Mouse (Mus musculus) midbrain, embryonic 15.5 days (tissue): Measurements from ENCODE around the gene Armh1. TPM values are rescaled to one million over a fixed set of nuclear protein-coding genes. Genes with fewer than 3 reads are reported as not detected.
"Not testable (repeated sequence)": the region's sequence is repeated elsewhere in the genome, so short reads cannot be mapped to it uniquely, and the experiment has no call there.

Experiments used
- ATAC-seq: fragments of 200-750 bp; cut with Nextera tagmentation; replicated peaks from 2 replicates; pipeline ENCODE4 v1.8.0; 2017; ENCODE audit warnings: moderate TSS enrichment
- H3K27ac ChIP-seq: fragments of 300-500 bp; sonication (generic); 2 replicates; pipeline ENCODE4 v1.5.1; 2015; ENCODE audit warnings: mild to moderate bottlenecking, inconsistent platforms
- H3K27me3 ChIP-seq: fragments of 300-500 bp; sonication (generic); replicated peaks from 2 replicates; pipeline ENCODE4 v1.6.1; 2015; ENCODE audit warnings: inconsistent platforms
- H3K36me3 ChIP-seq: fragments of 300-500 bp; sonication (generic); replicated peaks from 2 replicates; pipeline ENCODE4 v1.6.1; 2015; ENCODE audit warnings: inconsistent platforms
- H3K4me1 ChIP-seq: fragments of 300-500 bp; sonication (generic); 2 replicates; pipeline ENCODE4 v1.6.1; 2015; ENCODE audit warnings: inconsistent platforms
- H3K4me2 ChIP-seq: fragments of 300-500 bp; sonication (generic); 2 replicates; pipeline ENCODE4 v1.6.1; 2015; ENCODE audit warnings: inconsistent platforms, mild to moderate bottlenecking, moderate library complexity
- H3K4me3 ChIP-seq: fragments of 300-500 bp; sonication (generic); 2 replicates; pipeline ENCODE4 v1.5.1; 2015; ENCODE audit warnings: mild to moderate bottlenecking, inconsistent platforms
- H3K9ac ChIP-seq: fragments of 300-500 bp; sonication (generic); 2 replicates; pipeline ENCODE4 v1.6.1; 2015; ENCODE audit warnings: mild to moderate bottlenecking, inconsistent platforms
- H3K9me3 ChIP-seq: fragments of 300-500 bp; sonication (generic); 2 replicates; pipeline ENCODE4 v1.6.1; 2016; ENCODE audit warnings: inconsistent platforms
- WGBS: fragments of 180-500 bp; shearing (Covaris S2); methylation state at CpG from one replicate; pipeline ENCODE4 v1.1.7; 2015; ENCODE audit warnings: mixed read lengths; 5-methylcytosine and 5-hydroxymethylcytosine counted together
- polyA plus RNA-seq: library from polyadenylated mRNA; unstranded; fragments of >200 nt; fragmentation: Nextera tagmentation; extraction: Ambion mirVana; gene quantifications from 2 replicates; pipeline ENCODE4 v1.2.1, GENCODE M21; 2015

Armh1 gene
- polyA plus RNA-seq, 1 experiment from 2014 or later, result 1.8 TPM

- Histone ChIP-seq H3K4me2 (no peak overlapping the region), H3K4me3 (no peak overlapping the region), H3K9ac (no peak overlapping the region), H3K27ac (no peak overlapping the region), H3K9me3 (no peaks in the 10 kb centered on the region), H3K27me3 (no peaks in the 10 kb centered on the region; the same call in 1 of the 2 replicates), H3K36me3 (no peaks in the 10 kb centered on the region), H3K4me1 (no peaks in the 10 kb centered on the region)
- WGBS, result 77% methylated on average over 13 of the region's 13 CpGs
- ATAC-seq, result no peak
Measured at GRCm38 (mm10) chr4:117262101-117262913, 10.4 kb upstream of the Armh1 start.

DNA sequence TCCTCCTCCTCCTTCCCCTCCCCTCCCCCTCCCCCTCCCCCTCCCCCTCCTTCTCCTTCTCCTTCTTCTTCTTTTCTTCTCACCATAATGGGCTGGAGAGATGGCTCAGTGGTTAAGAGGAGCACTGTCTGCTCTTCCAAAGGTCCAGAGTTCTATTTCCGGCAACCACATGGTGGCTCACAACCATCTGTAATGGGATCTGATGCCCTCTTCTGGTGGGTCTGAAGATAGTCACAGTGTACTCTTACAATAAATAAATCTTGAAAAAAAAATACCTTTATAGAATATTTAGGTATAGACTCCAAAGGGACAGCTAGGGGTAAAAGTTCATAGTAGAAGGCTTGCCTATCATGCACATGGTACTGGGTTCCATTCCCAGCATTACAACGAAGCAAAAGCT lies 9.3 kb upstream of the Armh1 start:
- no peak overlapping the region for H3K27ac ChIP-seq
- H3K4me3 ChIP-seq, result no peak overlapping the region
- H3K27me3 ChIP-seq, result no peaks in the 10 kb centered on the region
- no peak for ATAC-seq
- H3K4me1 ChIP-seq, result no peaks in the 10 kb centered on the region
- no peak overlapping the region for H3K9ac ChIP-seq
- H3K9me3 ChIP-seq, result no peaks in the 10 kb centered on the region
- no peak overlapping the region for H3K4me2 ChIP-seq
- WGBS, result 90% methylated on average over 2 of the region's 2 CpGs
- no peaks in the 10 kb centered on the region for H3K36me3 ChIP-seq

GRCm38 (mm10) chr4:117259909-117260308 lies 8.0 kb upstream of the Armh1 start:
- H3K27me3 ChIP-seq, H3K4me3 ChIP-seq, H3K9ac ChIP-seq, H3K9me3 ChIP-seq, H3K4me2 ChIP-seq, H3K36me3 ChIP-seq, H3K27ac ChIP-seq, H3K4me1 ChIP-seq, ATAC-seq: not testable (repeated sequence)
- 76% methylated on average over 6 of the region's 6 CpGs for WGBS

- Histone ChIP-seq H3K9ac (no peak overlapping the region), H3K4me2 (no peak overlapping the region), H3K27me3 (no peaks in the 10 kb centered on the region), H3K4me1 (peaks cover 12% of the 10 kb centered on the region), H3K36me3 (no peaks in the 10 kb centered on the region), H3K27ac (no peak overlapping the region), H3K4me3 (no peak overlapping the region), H3K9me3 (no peaks in the 10 kb centered on the region)
- no peak for ATAC-seq
- WGBS, result 50% methylated on average over 6 of the region's 6 CpGs
Measured at GRCm38 (mm10) chr4:117254672-117255071, 2.7 kb upstream of the Armh1 start.

DNA sequence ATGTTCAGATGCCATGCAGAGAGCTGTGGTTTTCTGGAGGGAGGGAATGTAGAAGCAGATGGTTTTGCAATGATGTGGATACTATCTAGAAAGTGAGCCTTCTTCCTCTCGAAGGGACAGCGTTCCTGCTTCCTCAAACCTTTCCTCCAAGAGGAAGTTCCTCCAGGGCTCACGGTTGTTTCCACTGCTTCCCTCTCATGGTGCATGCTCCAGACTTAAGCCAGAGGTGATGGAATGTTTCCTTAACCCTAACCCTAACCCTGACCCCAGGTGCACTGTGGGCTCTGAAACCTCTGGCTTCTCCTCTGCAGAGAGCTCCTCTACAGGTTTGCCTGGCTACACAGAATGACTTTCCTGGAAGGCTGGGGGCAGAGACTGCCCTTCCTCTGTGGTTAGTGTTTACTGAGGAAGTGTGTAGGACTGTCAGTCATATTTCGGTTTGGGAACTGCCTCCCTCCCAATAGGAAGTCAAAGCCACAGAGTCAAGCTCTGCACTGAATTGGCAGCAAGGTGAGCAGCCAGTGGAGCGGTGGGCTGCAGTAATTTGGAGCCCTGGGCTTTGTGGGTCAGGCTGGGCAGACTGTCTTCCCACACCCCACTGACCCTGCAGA lies 2.2 kb upstream of the Armh1 start:
- Histone ChIP-seq H3K9ac (no peak overlapping the region), H3K4me3 (no peak overlapping the region), H3K9me3 (no peaks in the 10 kb centered on the region), H3K4me2 (no peak overlapping the region), H3K4me1 (peaks cover 12% of the 10 kb centered on the region), H3K27ac (no peak overlapping the region), H3K27me3 (no peaks in the 10 kb centered on the region), H3K36me3 (no peaks in the 10 kb centered on the region)
- WGBS, result 63% methylated on average over 5 of the region's 5 CpGs
- no peak for ATAC-seq

GRCm38 (mm10) chr4:117253218-117254016 lies 1.5 kb upstream of the Armh1 start:
- ATAC-seq, result no peak
- 64% methylated on average over 12 of the region's 12 CpGs for WGBS
- Histone ChIP-seq H3K4me1 (peaks cover 12% of the 10 kb centered on the region), H3K27me3 (no peaks in the 10 kb centered on the region), H3K9me3 (no peaks in the 10 kb centered on the region), H3K4me3 (no peak overlapping the region), H3K9ac (no peak overlapping the region), H3K4me2 (no peak overlapping the region), H3K27ac (no peak overlapping the region), H3K36me3 (no peaks in the 10 kb centered on the region)

GRCm38 (mm10) chr4:117252755-117253154 lies 830 bp upstream of the Armh1 start:
- Histone ChIP-seq H3K27ac (no peak overlapping the region), H3K9ac (no peak overlapping the region), H3K9me3 (no peaks in the 10 kb centered on the region), H3K27me3 (no peaks in the 10 kb centered on the region), H3K4me1 (peaks cover 12% of the 10 kb centered on the region), H3K4me2 (peak overlapping the region; percentile 63), H3K4me3 (peak overlapping the region; percentile 53; the same call in 1 of the 2 replicates), H3K36me3 (no peaks in the 10 kb centered on the region)
- no peak for ATAC-seq
- WGBS, result 93% methylated on average over 5 of the region's 5 CpGs

- peak; percentile 51 for ATAC-seq
- peak overlapping the region; percentile 63 for H3K4me2 ChIP-seq
- peak overlapping the region; percentile 67 for H3K27ac ChIP-seq
- 23% methylated on average over 5 of the region's 5 CpGs for WGBS
- H3K4me3 ChIP-seq, result peak overlapping the region; percentile 53
- no peaks in the 10 kb centered on the region for H3K36me3 ChIP-seq
- no peaks in the 10 kb centered on the region for H3K9me3 ChIP-seq
- H3K9ac ChIP-seq, result peak overlapping the region; percentile 47
- no peaks in the 10 kb centered on the region for H3K27me3 ChIP-seq
- H3K4me1 ChIP-seq, result peaks cover 12% of the 10 kb centered on the region
Measured at GRCm38 (mm10) chr4:117252351-117252750, 426 bp upstream of the Armh1 start.

DNA sequence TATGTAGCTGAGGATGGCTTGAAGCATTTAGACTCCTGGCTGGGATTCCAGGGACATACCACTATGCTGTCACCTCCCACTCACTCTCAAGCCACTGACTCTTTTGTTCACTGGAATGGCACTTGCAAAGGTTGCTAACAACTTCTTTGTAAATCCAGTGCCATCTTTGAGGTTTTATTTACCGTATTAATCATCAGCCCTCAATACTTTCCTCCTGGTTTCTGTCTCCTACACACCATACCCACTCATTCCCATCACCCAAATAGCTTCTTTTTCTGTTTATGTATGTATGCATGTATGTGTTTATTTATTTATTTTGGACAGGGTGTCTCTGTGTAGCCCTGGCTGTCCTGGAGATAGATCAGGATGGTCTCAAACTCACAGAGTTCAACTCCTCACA lies 943 bp downstream of the Armh1 start:
- Histone ChIP-seq H3K9me3 (no peaks in the 10 kb centered on the region), H3K4me1 (peaks cover 12% of the 10 kb centered on the region), H3K9ac (no peak overlapping the region), H3K4me2 (peak overlapping the region; percentile 63), H3K36me3 (no peaks in the 10 kb centered on the region), H3K4me3 (no peak overlapping the region), H3K27me3 (no peaks in the 10 kb centered on the region), H3K27ac (no peak overlapping the region)
- no peak for ATAC-seq
- WGBS, result 81% methylated on average over 1 of the region's 1 CpGs

GRCm38 (mm10) chr4:117240867-117241266 lies 11.1 kb downstream of the Armh1 start:
- WGBS, result 77% methylated on average over 6 of the region's 6 CpGs
- no peak for ATAC-seq

GRCm38 (mm10) chr4:117239153-117239552 lies 12.8 kb downstream of the Armh1 start:
- Histone ChIP-seq H3K36me3 (no peaks in the 10 kb centered on the region), H3K4me2 (no peak overlapping the region), H3K27ac (no peak overlapping the region), H3K4me3 (no peak overlapping the region), H3K9me3 (no peaks in the 10 kb centered on the region), H3K9ac (no peak overlapping the region), H3K4me1 (no peaks in the 10 kb centered on the region), H3K27me3 (no peaks in the 10 kb centered on the region)
- 61% methylated on average over 2 of the region's 2 CpGs for WGBS
- ATAC-seq, result no peak

More at GRCm38 (mm10) chr4:117240867-117241266, 11.1 kb downstream of the Armh1 start:
- no peak overlapping the region for H3K9ac ChIP-seq
- no peaks in the 10 kb centered on the region for H3K4me1 ChIP-seq
- no peak overlapping the region for H3K4me2 ChIP-seq
- H3K9me3 ChIP-seq, result no peaks in the 10 kb centered on the region
- no peak overlapping the region for H3K4me3 ChIP-seq
- H3K27me3 ChIP-seq, result no peaks in the 10 kb centered on the region
- H3K27ac ChIP-seq, result no peak overlapping the region
- no peaks in the 10 kb centered on the region for H3K36me3 ChIP-seq

GRCm38 (mm10) chr4:117235822-117236221 lies 16.1 kb downstream of the Armh1 start:
- Histone ChIP-seq H3K27ac (no peak overlapping the region), H3K9ac (no peak overlapping the region), H3K27me3 (no peaks in the 10 kb centered on the region), H3K4me1 (no peaks in the 10 kb centered on the region), H3K9me3 (no peaks in the 10 kb centered on the region), H3K4me3 (no peak overlapping the region), H3K36me3 (no peaks in the 10 kb centered on the region), H3K4me2 (no peak overlapping the region)
- 55% methylated on average over 4 of the region's 4 CpGs for WGBS
- no peak for ATAC-seq
